12 mouse cellular contexts compared by ENCODE assay signal in genomic region chr2:33268384-33269131, GRCm38 (mm10). TPM values are rescaled to one million over a fixed set of nuclear protein-coding genes. Genes with fewer than 3 reads are reported as not detected.
DNase-seq lines count a peak whose midpoint lies in the region; ATAC-seq and TF ChIP-seq lines count a peak whose summit lies in the region.
"Had no signal": no experiment of that assay in that cellular context is flagged by ENCODE, and none has a peak within 500 bp of the region (broad histone marks: within the 10 kb centered on the region; RNA-seq: fewer than 3 reads in every experiment).

No protein-coding gene starts in this region.

- TF ChIP-seq CTCF in heart, adult 2 months (IDR thresholded peaks at IDR 0.05), result no peak

- intact Hi-C loops in heart, adult 2 months (cut with DNase I), result loop anchor here (5.0 kb wide), 1 partner anchor 49 kb away; no protein-coding TSS in a partner anchor

- H3K79me2 ChIP-seq in heart, adult 2 months (replicated peaks; ENCODE audit: control insufficient read depth, insufficient read depth, low read length), result no peaks in the 10 kb centered on the region

- H3K9me3 ChIP-seq in limb, embryonic 13.5 days, result no peaks in the 10 kb centered on the region
- H3K9me3 ChIP-seq in limb, embryonic 10.5 days (replicated peaks), result no peaks in the 10 kb centered on the region
- H3K9me3 ChIP-seq: limb, embryonic 12.5 days; lung, embryonic 15.5 days; neural tube, embryonic 12.5 days had no signal

- H3K27ac ChIP-seq in heart, adult 2 months, result peak overlapping the region; percentile 68
- H3K27ac ChIP-seq in limb, embryonic 13.5 days, result no peak overlapping the region
- H3K27ac ChIP-seq in limb, embryonic 10.5 days, result no peak overlapping the region
- H3K27ac ChIP-seq: limb, embryonic 12.5 days; lung, embryonic 15.5 days; neural tube, embryonic 12.5 days had no signal

- H3K4me2 ChIP-seq in limb, embryonic 13.5 days (replicated peaks), result no peak overlapping the region
- H3K4me2 ChIP-seq: limb, embryonic 12.5 days; lung, embryonic 15.5 days; neural tube, embryonic 12.5 days had no signal

- ATAC-seq in limb, embryonic 13.5 days (ENCODE audit: low FRiP score, low read depth), result no peak

- TF ChIP-seq POLR2A in heart, adult 2 months (IDR thresholded peaks at IDR 0.05; ENCODE audit: insufficient read depth, low read depth, low read length), result no peak

- no peak overlapping the region for H3K4me3 ChIP-seq in heart, adult 2 months
- no peak overlapping the region for H3K4me3 ChIP-seq in limb, embryonic 13.5 days
- no peak overlapping the region for H3K4me3 ChIP-seq in limb, embryonic 10.5 days
- H3K4me3 ChIP-seq: limb, embryonic 12.5 days; lung, embryonic 15.5 days; neural tube, embryonic 12.5 days had no signal

- DNase-seq in heart, adult 2 months, result no peak
- DNase-seq in heart, adult 9 months (ENCODE audit: low spot score in 2 of 2), result no peak
- DNase-seq in limb, embryonic 10.5 days (ENCODE audit: low spot score), result no peak
- DNase-seq in adrenal gland, postnatal 25 days, result peak; percentile 26
- peak; percentile 64 for DNase-seq in skeletal muscle tissue, adult 2 months (ENCODE audit: low read depth, low spot score)
- no peak for DNase-seq in left cerebral cortex, adult 9 months (ENCODE audit: low spot score in 2 of 2)
- no peak for DNase-seq in cerebellum, postnatal 14 days
- DNase-seq: kidney, adult 11 months had no signal

- WGBS in heart, adult 2 months, result 53% methylated on average over 6 of the region's 6 CpGs
- WGBS in limb, embryonic 13.5 days, result 80% methylated on average over 6 of the region's 6 CpGs
- 79% methylated on average over 6 of the region's 6 CpGs for WGBS in limb, embryonic 10.5 days

- no peak for TF ChIP-seq EP300 in heart, adult 2 months (IDR thresholded peaks at IDR 0.05; ENCODE audit: insufficient read depth, low read depth, low read length)

- H3K9ac ChIP-seq in heart, adult 2 months (ENCODE audit: low read depth, low read length), result 0 out of 2 replicates have a peak overlapping the region, but pooled peaks have one; percentile 4
- peak overlapping the region; percentile 25; the same call in 1 of the 2 replicates for H3K9ac ChIP-seq in limb, embryonic 13.5 days
- H3K9ac ChIP-seq: limb, embryonic 12.5 days; lung, embryonic 15.5 days; neural tube, embryonic 12.5 days had no signal

- H3K27me3 ChIP-seq in heart, adult 2 months (ENCODE audit: control insufficient read depth, insufficient read depth, low read length), result no peaks in the 10 kb centered on the region
- H3K27me3 ChIP-seq in limb, embryonic 13.5 days, result no peaks in the 10 kb centered on the region
- H3K27me3 ChIP-seq in limb, embryonic 10.5 days (ENCODE audit: low read depth, poor library complexity, severe bottlenecking), result no peaks in the 10 kb centered on the region
- H3K27me3 ChIP-seq: limb, embryonic 12.5 days; lung, embryonic 15.5 days; neural tube, embryonic 12.5 days had no signal

- H3K4me1 ChIP-seq in heart, adult 2 months (ENCODE audit: control insufficient read depth, insufficient read depth, low read length), result peaks cover 13% of the 10 kb centered on the region
- H3K4me1 ChIP-seq in limb, embryonic 13.5 days, result peaks cover 21% of the 10 kb centered on the region
- H3K4me1 ChIP-seq in limb, embryonic 10.5 days, result peaks cover 13% of the 10 kb centered on the region
- H3K4me1 ChIP-seq: neural tube, embryonic 12.5 days had no signal

- H3K36me3 ChIP-seq in heart, adult 2 months (ENCODE audit: control insufficient read depth, insufficient read depth, low read length), result no peaks in the 10 kb centered on the region
- H3K36me3 ChIP-seq in limb, embryonic 13.5 days, result no peaks in the 10 kb centered on the region
- no peaks in the 10 kb centered on the region for H3K36me3 ChIP-seq in limb, embryonic 10.5 days
- H3K36me3 ChIP-seq: limb, embryonic 12.5 days; lung, embryonic 15.5 days had no signal

RNA-seq across cellular contexts. Expression of gene Angptl2, which starts 52.7 kb away (rescaled TPM):
- total RNA-seq in heart, adult 2 months (2021), result 10 to 100 TPM; 45.3 to 46.2 TPM
- 91.4 and 128 TPM in 2 replicates for polyA plus RNA-seq in heart, adult 2 months (2012; rRNA removed)
- polyA plus RNA-seq in limb, embryonic 13.5 days (2015; fragmentation: Nextera tagmentation; extraction: Ambion mirVana), result 69.7 and 76.0 TPM in 2 replicates
- 40.1 and 51.8 TPM in 2 replicates for polyA plus RNA-seq in limb, embryonic 10.5 days (2016; fragmentation: Nextera tagmentation; extraction: Ambion mirVana)
- total RNA-seq in adrenal gland, postnatal 25 days (2021), result 21.2 and 23.6 TPM in 2 replicates

Comparison
In these comparisons a context has a peak if more than half of its experiments do, and no peak if none do; other contexts are left out.
1. DNase-seq: peak in adrenal gland, postnatal 25 days (single experiment) and skeletal muscle tissue, adult 2 months (single experiment); none in heart, adult 2 months (0 of 2), heart, adult 9 months (0 of 2), limb, embryonic 10.5 days (single experiment), left cerebral cortex, adult 9 months (0 of 2) and cerebellum, postnatal 14 days (0 of 2).